Mouse (Mus musculus): ENCODE data around the gene Atp6v0a4. TPM values are rescaled to one million over a fixed set of nuclear protein-coding genes. Genes with fewer than 3 reads are reported as not detected.
A peak's percentile ranks its signal among the peaks of the same experiment; 100 is the strongest.

The Atp6v0a4 gene
- polyA plus RNA-seq, 1 experiment = 12.1 TPM

- Histone ChIP-seq H3K4me3 (replicated peaks; ENCODE audit: extremely low read depth, low read depth, low read length) (no peak overlapping the region), H3K4me1 (ENCODE audit: control insufficient read depth, insufficient read depth, low read length) (0 out of 2 replicates have a peak, but pooled peaks cover 5% of the 10 kb centered on the region)
- DNase-seq = peak; percentile 25
- 3% methylated on average over 5 of the region's 5 CpGs for WGBS
- TF ChIP-seq POLR2A (IDR thresholded peaks at IDR 0.05; ENCODE audit: borderline replicate concordance, extremely low read depth, low read depth, low read length) = no peak
- peak; percentile 74 for TF ChIP-seq CTCF (IDR thresholded peaks at IDR 0.05; ENCODE audit: insufficient read depth, low read length)
Observed at GRCm38 (mm10) chr6:38066215-38066614, 58.2 kb downstream of the Atp6v0a4 start.

DNA sequence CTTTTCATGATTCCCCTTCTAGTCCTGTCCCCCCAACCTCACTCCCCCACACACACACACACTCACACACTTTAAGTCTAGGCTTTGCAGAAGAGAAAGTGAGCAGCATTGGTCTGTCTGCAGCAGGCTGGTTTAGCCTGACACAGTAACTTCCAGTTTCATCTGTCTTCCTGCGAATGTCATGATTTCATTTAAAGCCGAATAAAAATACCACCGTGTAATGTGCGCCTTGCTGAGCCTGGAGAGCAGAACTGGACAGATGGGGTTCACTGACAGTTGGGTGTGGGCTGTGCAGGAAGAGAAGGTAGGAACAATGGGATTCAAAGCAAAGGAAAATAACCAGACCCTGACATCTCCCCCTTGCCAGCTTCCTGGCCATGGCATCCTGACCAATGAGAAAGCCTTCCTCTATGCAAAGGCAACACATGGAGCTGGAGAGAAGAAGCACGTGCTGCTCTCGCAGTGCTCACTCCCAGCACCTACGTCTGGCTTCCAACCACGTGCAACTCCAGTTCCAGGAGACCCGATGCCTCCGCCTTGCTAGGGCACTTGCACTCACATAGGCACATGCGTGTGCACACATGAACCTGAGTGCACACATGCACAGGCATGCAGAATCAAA, 58.8 kb downstream of the Atp6v0a4 start:
- H3K4me1 ChIP-seq (ENCODE audit: control insufficient read depth, insufficient read depth, low read length) = 0 out of 2 replicates have a peak, but pooled peaks cover 5% of the 10 kb centered on the region
- TF ChIP-seq CTCF (IDR thresholded peaks at IDR 0.05; ENCODE audit: insufficient read depth, low read length) = no peak
- no peak for TF ChIP-seq POLR2A (IDR thresholded peaks at IDR 0.05; ENCODE audit: borderline replicate concordance, extremely low read depth, low read depth, low read length)
- WGBS = 48% methylated on average over 11 of the region's 11 CpGs
- H3K4me3 ChIP-seq (replicated peaks; ENCODE audit: extremely low read depth, low read depth, low read length) = peak overlapping the region; percentile 8
- no peak for DNase-seq

DNA sequence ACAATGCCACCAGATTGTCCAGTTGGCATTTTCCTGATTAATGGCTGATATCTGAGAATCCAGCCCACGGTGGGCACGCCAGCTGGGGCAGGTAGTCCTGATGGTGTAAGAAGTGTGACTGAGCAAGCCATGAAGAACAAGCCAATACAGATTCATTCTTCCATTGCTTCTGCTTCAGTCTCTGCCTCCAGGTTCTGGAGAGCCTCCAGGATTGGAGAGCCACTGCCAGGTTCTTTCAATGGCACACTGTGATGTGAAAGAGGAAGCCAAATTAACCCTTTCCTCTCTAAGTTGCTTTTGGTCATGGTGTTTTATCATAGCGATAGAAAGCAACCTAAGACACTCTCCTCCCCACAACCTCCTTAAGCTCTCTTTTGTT, 59.3 kb downstream of the Atp6v0a4 start:
- no peak for DNase-seq
- TF ChIP-seq POLR2A (IDR thresholded peaks at IDR 0.05; ENCODE audit: borderline replicate concordance, extremely low read depth, low read depth, low read length) (no peak), CTCF (IDR thresholded peaks at IDR 0.05; ENCODE audit: insufficient read depth, low read length) (no peak)
- WGBS = 62% methylated on average over 3 of the region's 3 CpGs
- H3K4me1 ChIP-seq (ENCODE audit: control insufficient read depth, insufficient read depth, low read length) = 0 out of 2 replicates have a peak, but pooled peaks cover 5% of the 10 kb centered on the region
- H3K4me3 ChIP-seq (replicated peaks; ENCODE audit: extremely low read depth, low read depth, low read length) = no peak overlapping the region

GRCm38 (mm10) chr6:38064621-38065020, 59.8 kb downstream of the Atp6v0a4 start:
- Histone ChIP-seq H3K4me1 (ENCODE audit: control insufficient read depth, insufficient read depth, low read length) (0 out of 2 replicates have a peak, but pooled peaks cover 5% of the 10 kb centered on the region), H3K4me3 (replicated peaks; ENCODE audit: extremely low read depth, low read depth, low read length) (no peak overlapping the region)
- DNase-seq = no peak
- TF ChIP-seq CTCF (IDR thresholded peaks at IDR 0.05; ENCODE audit: insufficient read depth, low read length) = no peak
- no peak for TF ChIP-seq POLR2A (IDR thresholded peaks at IDR 0.05; ENCODE audit: borderline replicate concordance, extremely low read depth, low read depth, low read length)
- 65% methylated on average over 2 of the region's 2 CpGs for WGBS

GRCm38 (mm10) chr6:38058805-38059204, 65.6 kb downstream of the Atp6v0a4 start:
- TF ChIP-seq POLR2A (IDR thresholded peaks at IDR 0.05; ENCODE audit: borderline replicate concordance, extremely low read depth, low read depth, low read length) (no peak), CTCF (IDR thresholded peaks at IDR 0.05; ENCODE audit: insufficient read depth, low read length) (peak; percentile 44)
- 59% methylated on average over 5 of the region's 5 CpGs for WGBS
- DNase-seq = no peak
- Histone ChIP-seq H3K4me3 (replicated peaks; ENCODE audit: extremely low read depth, low read depth, low read length) (no peak overlapping the region), H3K4me1 (ENCODE audit: control insufficient read depth, insufficient read depth, low read length) (no peaks in the 10 kb centered on the region)

GRCm38 (mm10) chr6:38055471-38056330, 68.7 kb downstream of the Atp6v0a4 start:
- Histone ChIP-seq H3K4me3 (replicated peaks; ENCODE audit: extremely low read depth, low read depth, low read length) (no peak overlapping the region), H3K4me1 (ENCODE audit: control insufficient read depth, insufficient read depth, low read length) (no peaks in the 10 kb centered on the region)
- 71% methylated on average over 15 of the region's 15 CpGs for WGBS
- TF ChIP-seq CTCF (IDR thresholded peaks at IDR 0.05; ENCODE audit: insufficient read depth, low read length) (no peak), POLR2A (IDR thresholded peaks at IDR 0.05; ENCODE audit: borderline replicate concordance, extremely low read depth, low read depth, low read length) (no peak)
- no peak for DNase-seq

DNA sequence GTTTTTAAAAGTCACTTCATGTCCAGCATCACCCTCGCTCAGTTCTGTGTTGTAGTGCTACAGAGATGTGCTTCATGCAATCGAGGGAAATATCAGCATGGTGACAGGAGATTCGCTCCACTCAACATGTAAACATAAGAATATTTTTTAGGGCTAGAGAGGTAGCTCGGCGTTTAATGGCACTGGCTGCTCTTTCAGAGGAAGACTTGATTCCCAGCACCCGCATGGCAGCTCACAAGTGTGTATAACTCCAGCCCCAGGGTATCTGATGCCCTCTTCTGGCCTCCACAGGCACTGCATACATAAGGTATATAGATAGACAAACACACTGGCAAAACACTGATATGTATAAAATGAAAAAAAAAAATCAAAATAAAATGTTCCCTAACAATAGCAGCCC, 74.8 kb downstream of the Atp6v0a4 start:
- peaks cover 5% of the 10 kb centered on the region; the same call in 1 of the 2 replicates for H3K4me1 ChIP-seq (ENCODE audit: control insufficient read depth, insufficient read depth, low read length)
- no peak for TF ChIP-seq CTCF (IDR thresholded peaks at IDR 0.05; ENCODE audit: insufficient read depth, low read length)
- no peak for TF ChIP-seq POLR2A (IDR thresholded peaks at IDR 0.05; ENCODE audit: borderline replicate concordance, extremely low read depth, low read depth, low read length)
- WGBS = 78% methylated on average over 6 of the region's 6 CpGs
- no peak for DNase-seq
- H3K4me3 ChIP-seq (replicated peaks; ENCODE audit: extremely low read depth, low read depth, low read length) = no peak overlapping the region

DNA sequence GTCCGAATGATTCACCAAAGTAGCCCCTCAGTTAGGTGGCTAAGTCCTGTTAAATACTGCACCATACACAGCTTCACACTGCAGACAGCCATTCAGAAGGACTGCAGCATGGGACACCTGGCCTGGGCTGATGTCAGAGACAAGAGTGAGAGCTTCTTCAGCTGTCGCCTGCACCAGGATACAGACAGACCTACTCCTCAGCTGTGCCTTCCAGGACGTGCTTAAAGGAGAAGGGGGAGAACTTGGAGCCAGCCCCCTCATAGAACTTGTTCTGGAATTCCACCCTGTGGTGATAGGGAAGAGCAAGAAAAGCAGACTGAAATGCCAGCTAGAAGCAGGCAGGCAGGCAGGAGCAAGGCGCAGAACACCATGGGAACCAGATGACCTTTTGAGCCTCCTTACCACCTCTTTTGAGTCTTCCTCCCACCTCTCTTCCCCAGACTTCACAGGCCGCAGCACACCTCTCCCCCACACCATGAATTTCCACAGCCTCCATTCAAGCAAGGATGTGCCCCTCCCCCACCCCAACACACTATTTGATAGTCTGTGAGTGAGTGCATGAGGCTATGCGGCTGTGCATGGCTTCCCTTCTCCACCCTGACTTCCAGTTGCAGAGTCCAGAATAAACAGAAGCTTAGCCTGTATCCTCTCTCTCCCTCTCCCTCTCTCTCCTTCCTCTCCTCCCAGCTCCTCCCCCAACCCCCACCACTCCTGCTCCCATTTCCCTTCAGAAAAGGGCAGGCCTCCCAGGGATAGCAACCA, 75.4 kb downstream of the Atp6v0a4 start:
- no peak for DNase-seq
- Histone ChIP-seq H3K4me1 (ENCODE audit: control insufficient read depth, insufficient read depth, low read length) (peaks cover 5% of the 10 kb centered on the region; the same call in 1 of the 2 replicates), H3K4me3 (replicated peaks; ENCODE audit: extremely low read depth, low read depth, low read length) (no peak overlapping the region)
- TF ChIP-seq CTCF (IDR thresholded peaks at IDR 0.05; ENCODE audit: insufficient read depth, low read length) (no peak), POLR2A (IDR thresholded peaks at IDR 0.05; ENCODE audit: borderline replicate concordance, extremely low read depth, low read depth, low read length) (no peak)
- 44% methylated on average over 6 of the region's 6 CpGs for WGBS

GRCm38 (mm10) chr6:38048003-38048402, 76.4 kb downstream of the Atp6v0a4 start:
- no peak for DNase-seq

More at GRCm38 (mm10) chr6:38048003-38048402, 76.4 kb downstream of the Atp6v0a4 start:
- 86% methylated on average over 4 of the region's 4 CpGs for WGBS
- no peak for TF ChIP-seq POLR2A (IDR thresholded peaks at IDR 0.05; ENCODE audit: borderline replicate concordance, extremely low read depth, low read depth, low read length)
- TF ChIP-seq CTCF (IDR thresholded peaks at IDR 0.05; ENCODE audit: insufficient read depth, low read length) = no peak
- Histone ChIP-seq H3K4me3 (replicated peaks; ENCODE audit: extremely low read depth, low read depth, low read length) (no peak overlapping the region), H3K4me1 (ENCODE audit: control insufficient read depth, insufficient read depth, low read length) (peaks cover 5% of the 10 kb centered on the region; the same call in 1 of the 2 replicates)

Measured in lung, adult 2 months (tissue).